Mouse (Mus musculus) lung, postnatal 36 days (tissue): Measurements from ENCODE around the gene Rph3a.
A peak's percentile ranks its signal among the peaks of the same experiment; 100 is the strongest.
"Not testable (repeated sequence)": the region's sequence is repeated elsewhere in the genome, so short reads cannot be mapped to it uniquely, and the experiment has no call there.

Source experiments
- DNase-seq: peaks from one replicate; pipeline ENCODE4 v3.0.0; 2022; ENCODE audit warnings: mixed read lengths

The Rph3a gene

GRCm38 (mm10) chr5:120906791-120907733, 102.8 kb downstream of the Rph3a start, which contains the start of gene Oas1a:
Gene Oas1a, minus strand, starts transcription at chr5:120907521.
- DNase-seq: peak; percentile 39

GRCm38 (mm10) chr5:120902056-120902455, 107.8 kb downstream of the Rph3a start:
- no peak for DNase-seq

- no peak for DNase-seq
Measured at GRCm38 (mm10) chr5:120900666-120901065, 109.2 kb downstream of the Rph3a start.

GRCm38 (mm10) chr5:120898726-120899125, 111.2 kb downstream of the Rph3a start:
- DNase-seq: no peak

- no peak for DNase-seq
Measured at GRCm38 (mm10) chr5:120898307-120898706, 111.6 kb downstream of the Rph3a start.

DNA sequence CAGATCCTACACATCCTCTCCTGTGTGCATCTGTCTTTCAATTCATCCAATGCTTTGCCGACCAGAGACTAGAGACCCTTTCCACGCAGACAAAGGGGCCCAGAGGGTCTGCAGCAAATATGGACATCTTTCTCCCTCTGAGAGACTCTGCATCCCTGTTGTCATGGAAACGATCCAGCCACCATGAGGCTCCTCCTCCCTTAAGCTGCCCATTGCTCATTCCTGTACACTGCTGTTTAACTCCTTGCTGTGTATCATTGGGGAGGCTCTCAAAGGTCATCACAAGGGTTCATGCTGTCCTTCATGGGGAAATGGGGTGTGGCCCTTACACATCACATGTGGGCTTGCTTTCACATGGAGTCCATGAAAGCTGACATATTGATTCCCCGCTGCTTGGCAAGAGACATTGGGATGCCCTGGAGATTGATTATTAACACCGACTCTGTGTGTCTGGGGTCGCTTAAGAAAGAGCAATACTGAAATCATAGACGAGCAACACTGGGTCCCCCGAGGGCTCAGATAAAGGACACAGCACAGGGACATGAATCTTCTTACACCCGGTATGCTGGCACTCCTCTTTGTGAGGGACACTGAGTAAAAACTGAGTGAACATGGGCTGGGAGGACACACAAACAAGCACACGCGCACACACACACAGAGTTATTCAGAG, 114.5 kb downstream of the Rph3a start:
- no peak for DNase-seq

DNA sequence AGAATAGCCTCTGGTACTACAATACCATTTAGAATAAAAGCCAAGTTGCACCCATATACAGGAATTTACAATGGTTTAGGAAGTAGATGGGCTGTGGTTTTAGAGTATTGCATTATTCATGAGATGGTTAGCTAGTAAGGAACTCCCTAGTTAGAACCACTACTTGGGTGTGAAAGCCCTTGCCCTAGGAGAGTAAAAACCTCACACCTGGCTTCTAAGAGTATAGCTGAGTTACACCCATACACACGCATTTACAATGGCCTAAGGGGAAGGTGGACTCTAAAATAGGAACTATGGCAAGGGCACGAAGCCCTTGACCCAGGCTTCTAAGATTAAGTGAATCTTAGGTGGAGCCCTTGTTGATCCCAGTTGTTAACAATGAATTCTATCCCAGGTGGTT, 115.2 kb downstream of the Rph3a start:
- DNase-seq: not testable (repeated sequence)

DNA sequence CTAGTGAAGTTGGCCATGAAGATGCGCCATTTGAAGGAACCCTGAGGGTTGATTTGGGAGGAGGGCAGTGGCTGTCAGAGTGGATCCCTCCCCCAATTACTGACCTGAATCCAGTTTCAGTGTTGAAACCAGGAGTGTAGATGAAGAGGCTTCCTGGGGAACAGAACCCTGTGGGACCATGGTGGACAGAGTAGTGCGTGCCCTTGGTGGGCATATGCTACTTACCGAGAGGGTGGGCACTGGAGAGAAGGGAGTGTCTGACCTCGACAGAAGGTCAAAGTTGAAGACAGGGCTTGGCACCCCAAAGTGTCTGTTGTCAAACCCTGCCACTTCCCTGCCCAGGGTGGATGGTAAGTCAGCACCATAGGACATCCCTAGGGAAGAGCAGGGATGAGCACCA, 116.0 kb downstream of the Rph3a start:
- not testable (repeated sequence) for DNase-seq

DNA sequence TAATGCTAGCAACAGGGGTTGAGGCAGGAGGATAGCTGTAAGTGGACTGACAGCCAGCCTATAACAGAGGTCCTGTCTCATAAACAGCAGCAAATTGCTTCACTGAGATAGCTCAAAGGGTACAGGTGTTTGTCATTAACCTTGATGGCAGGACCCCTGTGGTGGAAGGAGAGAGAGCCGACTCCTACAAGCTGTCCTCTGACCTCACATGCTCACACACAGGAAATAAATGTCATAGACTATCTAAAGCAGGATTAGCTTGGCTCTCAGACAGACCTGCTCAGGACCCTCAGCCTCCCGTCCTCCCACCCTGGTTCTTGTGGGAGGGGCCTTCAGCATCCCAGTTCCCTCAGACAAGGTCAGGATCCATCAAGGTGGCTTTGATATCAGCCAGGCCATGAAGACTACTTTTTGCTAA, 117.6 kb downstream of the Rph3a start:
- DNase-seq: no peak

- DNase-seq: not testable (repeated sequence)
Measured at GRCm38 (mm10) chr5:120891566-120892242, 118.2 kb downstream of the Rph3a start.

GRCm38 (mm10) chr5:120890991-120891390, 118.9 kb downstream of the Rph3a start:
- DNase-seq: no peak
